Mouse (Mus musculus): ENCODE data around the gene Kif27. TPM values are rescaled to one million over a fixed set of nuclear protein-coding genes. Genes with fewer than 3 reads are reported as not detected.

The Kif27 gene
- total RNA-seq (2023), result under 1 TPM in 1 of 2 experiments, not detected in 1; 0.18 TPM

DNA sequence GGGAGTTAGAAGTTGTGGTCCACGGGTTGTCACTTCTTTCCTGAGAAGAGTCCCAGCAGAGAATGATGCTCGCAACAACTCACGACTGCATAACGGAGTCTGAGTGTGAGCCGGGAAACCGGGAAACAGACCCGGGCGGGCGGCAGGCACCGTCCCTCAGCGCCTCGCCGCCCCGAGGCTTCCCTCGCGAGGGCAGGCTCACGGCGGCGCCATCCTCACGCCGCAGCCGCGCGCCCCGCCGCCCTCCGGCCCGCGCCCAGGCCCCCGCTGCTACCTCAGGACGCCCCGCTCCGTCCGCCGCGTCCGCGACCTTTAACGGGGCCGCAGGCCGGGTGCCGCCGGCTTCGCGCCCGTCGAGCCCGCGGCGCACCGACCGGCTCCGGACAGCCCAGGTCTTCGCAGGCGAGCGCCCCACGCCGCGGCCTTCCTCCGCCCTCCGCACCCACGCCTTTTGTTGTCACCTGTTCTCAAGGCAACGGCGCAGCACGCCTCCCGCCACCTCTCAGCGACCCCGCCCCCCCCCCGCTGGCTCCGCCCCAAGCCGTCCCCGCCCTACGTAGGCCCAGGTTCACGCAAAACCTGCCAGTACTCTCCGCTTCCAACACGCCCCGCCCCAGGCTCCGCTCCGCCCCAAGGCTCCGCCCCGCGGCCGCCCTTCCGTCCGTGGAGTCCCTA, at the start of gene Kif27:
Kif27 (minus strand) TSS at position 494 of the 675 bp plus-strand sequence.

DNA sequence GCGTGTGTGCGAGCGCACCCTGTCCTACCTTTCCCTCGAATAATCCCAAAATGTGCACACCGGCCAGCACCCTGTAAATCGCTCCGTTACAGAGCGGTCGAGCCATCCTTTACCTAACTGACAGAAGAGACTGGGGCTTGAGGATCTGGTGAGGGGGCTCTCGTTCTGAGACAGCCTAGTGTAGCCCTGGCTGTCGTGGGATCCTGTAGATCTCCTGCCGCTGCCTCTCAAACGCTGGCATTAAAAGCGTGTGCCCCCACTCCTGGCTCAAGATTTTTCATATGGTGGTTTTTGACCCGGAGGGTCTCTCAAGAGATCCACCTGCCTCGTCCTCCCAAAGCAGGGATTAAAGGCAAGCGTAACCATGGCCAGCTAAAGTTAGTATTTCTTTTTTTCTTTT, 44.3 kb upstream of the Kif27 start, which contains the start of gene Hnrnpk:
Hnrnpk (minus strand) TSS at position 101 of the 400 bp plus-strand sequence.

DNA sequence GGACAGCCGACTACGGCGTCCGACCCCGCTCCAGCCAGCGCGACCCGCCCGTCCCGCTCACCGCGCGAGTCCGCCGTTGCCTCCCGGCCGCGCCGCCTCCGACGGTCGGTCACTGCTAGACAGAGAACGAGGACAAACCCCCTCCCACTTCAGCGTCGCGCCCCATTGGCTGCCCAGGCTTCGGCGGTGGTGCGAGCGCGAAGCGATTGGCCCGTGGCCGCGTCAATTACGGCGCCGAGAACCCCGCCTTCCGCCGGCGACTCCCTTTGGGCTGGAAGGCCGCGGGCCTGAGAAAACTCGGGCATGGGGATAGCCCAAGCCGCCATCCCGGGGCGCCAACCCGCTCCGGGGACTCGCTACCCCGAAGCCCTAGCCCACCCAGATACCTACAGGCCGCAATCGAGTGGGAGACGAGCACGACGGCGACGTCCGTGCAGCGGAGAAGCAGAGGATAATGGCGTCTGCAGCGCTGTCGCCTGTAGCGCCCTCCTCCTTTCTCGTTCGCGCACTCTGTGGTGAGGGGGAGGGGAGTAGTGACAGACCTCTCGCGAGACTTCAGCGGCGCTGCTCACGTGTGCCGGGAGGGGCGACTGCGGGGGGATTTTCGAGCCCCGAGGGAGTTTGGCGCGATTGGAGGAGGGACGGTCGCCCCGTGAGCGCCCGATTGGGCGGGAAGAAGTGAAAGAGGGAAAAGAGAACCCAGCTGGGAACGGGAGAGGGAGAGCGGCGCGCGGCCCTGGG, 43.3 kb upstream of the Kif27 start, which contains the start of gene Rmi1:
Rmi1 (plus strand) TSS at position 246 of the 741 bp plus-strand sequence.

DNA sequence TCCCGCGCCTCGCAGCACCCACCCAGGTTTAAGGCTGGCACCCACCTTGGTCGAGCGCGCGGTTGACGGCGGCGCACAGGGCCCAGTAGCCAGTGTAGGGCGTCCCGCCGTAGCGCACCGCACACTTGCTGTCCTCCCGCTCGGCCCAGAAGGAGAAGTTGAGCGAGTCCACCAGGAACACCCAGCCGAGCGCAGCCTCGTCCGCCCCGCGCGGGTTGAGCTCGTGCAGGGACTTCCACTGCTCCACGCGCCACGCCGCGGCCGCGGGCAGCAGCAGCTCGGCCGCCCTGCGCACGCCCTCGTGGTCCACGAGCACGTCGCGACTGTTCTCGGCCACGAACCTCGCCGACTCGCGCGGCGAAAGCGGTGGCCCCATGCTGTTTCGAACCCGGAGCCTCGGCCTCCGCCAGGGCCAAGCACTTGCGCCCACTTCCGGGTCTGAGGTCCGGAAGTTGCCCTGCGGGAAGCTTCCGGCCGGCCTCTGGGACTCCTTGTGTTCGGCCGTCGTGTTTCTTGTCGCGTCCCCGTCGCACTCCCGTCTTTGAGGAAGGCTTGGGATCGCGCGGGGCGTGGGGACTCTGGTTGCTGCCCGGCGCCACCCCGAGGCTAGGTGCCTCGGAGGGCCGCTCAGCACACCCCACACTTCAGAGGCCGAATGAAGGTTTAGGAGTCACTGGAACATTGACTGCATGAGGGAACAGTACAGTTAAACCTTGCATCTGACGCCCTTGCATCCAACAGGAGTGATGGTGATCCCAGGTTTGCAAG, 26.0 kb upstream of the Kif27 start, which contains the start of gene 2210016F16Rik:
2210016F16Rik (minus strand) TSS at position 447 of the 768 bp plus-strand sequence.

DNA sequence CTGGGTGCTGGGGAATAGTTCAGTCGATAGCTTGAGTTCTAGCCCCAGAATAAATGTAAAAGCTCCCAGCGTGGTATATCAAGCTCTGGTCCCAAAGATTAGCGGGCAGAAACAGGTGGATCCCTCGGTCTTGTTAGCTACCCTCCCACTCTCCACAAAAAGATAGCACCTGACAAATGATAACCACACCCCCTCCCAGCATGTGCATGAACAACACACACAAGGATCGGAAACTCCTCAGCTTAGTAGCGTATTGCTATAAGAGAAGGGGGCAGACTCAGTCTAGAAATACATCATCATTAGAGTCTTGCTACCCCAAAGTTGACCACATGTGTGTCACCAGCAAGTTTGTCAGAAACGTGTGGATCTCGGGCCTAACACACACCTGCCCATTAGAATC, 83.3 kb downstream of the Kif27 start, which contains the start of gene Gkap1:
Gkap1 (minus strand) TSS at position 101 of the 400 bp plus-strand sequence.

Other genes starting within 250 kb of the Kif27 start
- under 1 TPM; 0.08 to 0.24 TPM for gene Klhl3, start 245.5 kb downstream of the Kif27 start, total RNA-seq (2023)
- gene Hnrnpa0, start 230.6 kb downstream of the Kif27 start, total RNA-seq (2023), result 100 to 1,000 TPM in 1 of 2 experiments, 10 to 100 TPM in 1; 87.2 to 105 TPM
- gene Idnk, start 201.5 kb downstream of the Kif27 start, total RNA-seq (2023), result 10 to 100 TPM; 60.6 to 63.2 TPM
- 10 to 100 TPM; 62.1 to 64.8 TPM for gene Ubqln1, start 143.5 kb downstream of the Kif27 start, total RNA-seq (2023)
- gene Gkap1, start 83.4 kb downstream of the Kif27 start, total RNA-seq (2023), result 1 to 10 TPM; 4.7 to 7.0 TPM
- gene 2210016F16Rik, start 26.1 kb upstream of the Kif27 start, total RNA-seq (2023), result 10 to 100 TPM; 16.8 to 18.4 TPM
- 10 to 100 TPM; 25.9 to 28.4 TPM for gene Rmi1, start 43.1 kb upstream of the Kif27 start, total RNA-seq (2023)
- gene Hnrnpk, start 44.2 kb upstream of the Kif27 start, total RNA-seq (2023), result 1,000 to 10,000 TPM in 1 of 2 experiments, 100 to 1,000 TPM in 1; 987 to 1,116 TPM